Mouse (Mus musculus) forebrain, embryonic 11.5 days (tissue): ENCODE data around the gene D030056L22Rik. TPM values are rescaled to one million over a fixed set of nuclear protein-coding genes. Genes with fewer than 3 reads are reported as not detected.

Source experiments
- ATAC-seq: fragments of 200-750 bp; cut with Nextera tagmentation; replicated peaks from 2 replicates; pipeline ENCODE4 v1.8.0; 2017; ENCODE audit warnings: moderate TSS enrichment; ENCODE audit not compliant: low FRiP score
- DNase-seq: peaks from one replicate; pipeline ENCODE4 v3.0.0-alpha.2; 2017; ENCODE audit warnings: low spot score
- H3K27ac ChIP-seq: fragments of 300-500 bp; sonication (generic); 2 replicates; pipeline ENCODE4 v1.5.1; 2014; ENCODE audit warnings: low read depth, low read length
- H3K27me3 ChIP-seq: fragments of 300-500 bp; sonication (generic); 2 replicates; pipeline ENCODE4 v1.6.1; 2014; ENCODE audit warnings: mild to moderate bottlenecking, low read length, mixed read lengths; ENCODE audit not compliant: control insufficient read depth, insufficient read depth
- H3K36me3 ChIP-seq: fragments of 300-500 bp; sonication (generic); 2 replicates; pipeline ENCODE4 v1.6.1; 2014; ENCODE audit warnings: mild to moderate bottlenecking, low read length, moderate library complexity, mixed read lengths; ENCODE audit not compliant: control insufficient read depth, insufficient read depth
- H3K4me1 ChIP-seq: fragments of 300-500 bp; sonication (generic); replicated peaks from 2 replicates; pipeline ENCODE4 v1.6.1; 2014; ENCODE audit warnings: low read length, mixed read lengths; ENCODE audit not compliant: control insufficient read depth, insufficient read depth
- H3K4me2 ChIP-seq: fragments of 300-500 bp; sonication (generic); 2 replicates; pipeline ENCODE4 v1.6.1; 2014; ENCODE audit warnings: low read depth, mild to moderate bottlenecking, low read length, moderate library complexity, mixed read lengths; ENCODE audit not compliant: severe bottlenecking
- H3K4me3 ChIP-seq: fragments of 300-500 bp; sonication (generic); 2 replicates; pipeline ENCODE4 v1.5.1; 2014; ENCODE audit warnings: low read depth, low read length
- H3K9ac ChIP-seq: fragments of 300-500 bp; sonication (generic); 2 replicates; pipeline ENCODE4 v1.6.1; 2014; ENCODE audit warnings: low read length
- H3K9me3 ChIP-seq: fragments of 300-500 bp; sonication (generic); 2 replicates; pipeline ENCODE4 v1.6.1; 2016; ENCODE audit warnings: low read length, mixed read lengths; ENCODE audit not compliant: control insufficient read depth
- WGBS: fragments of 180-500 bp; shearing (Covaris S2); extraction: QIAGEN DNeasy Blood & Tissue Kit; methylation state at CpG from one replicate; pipeline ENCODE4 v1.1.7; 2014; 5-methylcytosine and 5-hydroxymethylcytosine counted together
- polyA plus RNA-seq: library from polyadenylated mRNA; unstranded; fragments of >200 nt; fragmentation: Nextera tagmentation; extraction: Ambion mirVana; gene quantifications from 2 replicates; pipeline ENCODE4 v1.2.1, GENCODE M21; 2014

The D030056L22Rik gene
- polyA plus RNA-seq, 1 experiment from 2014 or later = 90.7 TPM

- H3K36me3 ChIP-seq = no peaks in the 10 kb centered on the region
- H3K27ac ChIP-seq = no peak overlapping the region
- no peak overlapping the region for H3K9ac ChIP-seq
- H3K9me3 ChIP-seq = no peaks in the 10 kb centered on the region
- H3K4me3 ChIP-seq = no peak overlapping the region
- no peak for DNase-seq
- no peak for ATAC-seq
- no peaks in the 10 kb centered on the region for H3K27me3 ChIP-seq
- WGBS = 88% methylated on average over 5 of the region's 5 CpGs
- no peaks in the 10 kb centered on the region for H3K4me1 ChIP-seq
- no peak overlapping the region for H3K4me2 ChIP-seq
Measured at GRCm38 (mm10) chr19:18766399-18766798, 53.4 kb downstream of the D030056L22Rik start.

Other genes with a start within 250 kb of the D030056L22Rik start
- gene Ostf1, start 81.4 kb upstream of the D030056L22Rik start, polyA plus RNA-seq = 36.8 and 37.6 TPM in 2 replicates
- gene Nmrk1, start 81.2 kb upstream of the D030056L22Rik start, polyA plus RNA-seq = 6.0 and 6.1 TPM in 2 replicates
- 30.3 and 30.9 TPM in 2 replicates for gene Carnmt1, start 42.4 kb upstream of the D030056L22Rik start, polyA plus RNA-seq
- gene Trpm6, start 36.8 kb downstream of the D030056L22Rik start, polyA plus RNA-seq = 0.25 and 0.35 TPM in 2 replicates